Comparison of ENCODE assay signal across 18 mouse cellular contexts in genomic region chr7:125597083-125597482, GRCm38 (mm10). TPM values are rescaled to one million over a fixed set of nuclear protein-coding genes. Genes with fewer than 3 reads are reported as not detected.
DNase-seq lines count a peak whose midpoint lies in the region; ATAC-seq and TF ChIP-seq lines count a peak whose summit lies in the region.
"Had no signal": no experiment of that assay in that cellular context is flagged by ENCODE, and none has a peak within 500 bp of the region (broad histone marks: within the 10 kb centered on the region; RNA-seq: fewer than 3 reads in every experiment).

No protein-coding gene starts in this region.

- 8% methylated on average over 9 of the region's 9 CpGs for WGBS in bone marrow, adult 2 months
- 12% methylated on average over 9 of the region's 9 CpGs for WGBS in macrophage (ENCODE audit: missing documents)
- WGBS in forebrain, postnatal 0 days: 91% methylated on average over 9 of the region's 9 CpGs

- no peaks in the 10 kb centered on the region for H3K36me3 ChIP-seq in macrophage (ENCODE audit: inconsistent target)
- H3K36me3 ChIP-seq in forebrain, postnatal 0 days (ENCODE audit: insufficient read depth): no peaks in the 10 kb centered on the region
- H3K36me3 ChIP-seq: embryonic facial prominence, embryonic 15.5 days; hindbrain, embryonic 15.5 days; liver, embryonic 12.5 days; lung, embryonic 15.5 days; midbrain, embryonic 12.5 days; stomach, embryonic 15.5 days had no signal

- peak overlapping the region; percentile 25; the same call in 1 of the 2 replicates for H3K27ac ChIP-seq in bone marrow, adult 2 months (ENCODE audit: control insufficient read depth, insufficient read depth, low read depth, low read length, poor library complexity)
- H3K27ac ChIP-seq in macrophage: peak overlapping the region; percentile 77
- H3K27ac ChIP-seq in forebrain, postnatal 0 days (ENCODE audit: low read depth, low read length): no peak overlapping the region
- H3K27ac ChIP-seq: embryonic facial prominence, embryonic 15.5 days; forebrain, embryonic 13.5 days; hindbrain, embryonic 15.5 days; liver, embryonic 12.5 days; lung, embryonic 15.5 days; midbrain, embryonic 12.5 days; stomach, embryonic 15.5 days had no signal

- H3K4me3 ChIP-seq in bone marrow, adult 2 months (replicated peaks; ENCODE audit: control insufficient read depth, low read depth, low read length): no peak overlapping the region
- H3K4me3 ChIP-seq in macrophage (ENCODE audit: inconsistent target): no peak overlapping the region
- no peak overlapping the region for H3K4me3 ChIP-seq in forebrain, postnatal 0 days (ENCODE audit: low read depth, low read length)
- H3K4me3 ChIP-seq: embryonic facial prominence, embryonic 15.5 days; forebrain, embryonic 13.5 days; hindbrain, embryonic 15.5 days; liver, embryonic 12.5 days; lung, embryonic 15.5 days; midbrain, embryonic 12.5 days; stomach, embryonic 15.5 days had no signal

- no peaks in the 10 kb centered on the region for H3K27me3 ChIP-seq in forebrain, postnatal 0 days (ENCODE audit: insufficient read depth, low read length)
- H3K27me3 ChIP-seq: embryonic facial prominence, embryonic 15.5 days; forebrain, embryonic 13.5 days; hindbrain, embryonic 15.5 days; lung, embryonic 15.5 days; midbrain, embryonic 12.5 days; Patski; stomach, embryonic 15.5 days had no signal

- no peak for ATAC-seq in forebrain, postnatal 0 days
- ATAC-seq in megakaryocyte-erythroid progenitor cell, adult 5-6 weeks (replicated peaks; ENCODE audit: low FRiP score, low TSS enrichment, poor library complexity, severe bottlenecking): no peak
- ATAC-seq: forebrain, embryonic 13.5 days; liver, embryonic 12.5 days; Patski had no signal

- H3K4me2 ChIP-seq in forebrain, postnatal 0 days (ENCODE audit: low read depth): no peak overlapping the region
- H3K4me2 ChIP-seq: embryonic facial prominence, embryonic 15.5 days; forebrain, embryonic 13.5 days; hindbrain, embryonic 15.5 days; liver, embryonic 12.5 days; lung, embryonic 15.5 days; midbrain, embryonic 12.5 days; stomach, embryonic 15.5 days had no signal

- H3K4me1 ChIP-seq in bone marrow, adult 2 months (ENCODE audit: control insufficient read depth, insufficient read depth, low read length): peaks cover 25% of the 10 kb centered on the region
- no peaks in the 10 kb centered on the region for H3K4me1 ChIP-seq in forebrain, postnatal 0 days (ENCODE audit: insufficient read depth)
- H3K4me1 ChIP-seq: embryonic facial prominence, embryonic 15.5 days; forebrain, embryonic 13.5 days; hindbrain, embryonic 15.5 days; lung, embryonic 15.5 days; midbrain, embryonic 12.5 days; stomach, embryonic 15.5 days had no signal

- no peak for TF ChIP-seq CTCF in bone marrow, adult 2 months (IDR thresholded peaks at IDR 0.05; ENCODE audit: control insufficient read depth, insufficient read depth, low read length)
- no peak for TF ChIP-seq CTCF in forebrain, postnatal 0 days (IDR thresholded peaks at IDR 0.05; ENCODE audit: low read depth)

- no peaks in the 10 kb centered on the region for H3K9me3 ChIP-seq in forebrain, postnatal 0 days (ENCODE audit: low read length)
- H3K9me3 ChIP-seq: embryonic facial prominence, embryonic 15.5 days; forebrain, embryonic 13.5 days; hindbrain, embryonic 15.5 days; liver, embryonic 12.5 days; lung, embryonic 15.5 days; midbrain, embryonic 12.5 days; stomach, embryonic 15.5 days had no signal

- no peak overlapping the region for H3K9ac ChIP-seq in forebrain, postnatal 0 days
- H3K9ac ChIP-seq: embryonic facial prominence, embryonic 15.5 days; forebrain, embryonic 13.5 days; hindbrain, embryonic 15.5 days; liver, embryonic 12.5 days; lung, embryonic 15.5 days; midbrain, embryonic 12.5 days; stomach, embryonic 15.5 days had no signal

- peak; percentile 60 for DNase-seq in thymus, postnatal 0 days (ENCODE audit: low spot score)
- DNase-seq in thymus, adult 18-20 months: no peak
- DNase-seq in forebrain, postnatal 0 days: no peak
- DNase-seq in ovary, adult 18-20 months (ENCODE audit: low spot score): no peak
- DNase-seq: cerebellum, adult 2 months; heart, postnatal 10 days; kidney, adult 9 months had no signal

- no peaks in the 10 kb centered on the region for H3K79me2 ChIP-seq in macrophage (ENCODE audit: inconsistent target)

- no peak for TF ChIP-seq POLR2A in bone marrow, adult 2 months (IDR thresholded peaks at IDR 0.05; ENCODE audit: borderline replicate concordance, control insufficient read depth, low read depth, low read length)

RNA-seq across cellular contexts. Expression of gene Il21r, which starts 6.1 kb away (rescaled TPM):
- 28.2 and 36.8 TPM in 2 replicates for polyA plus RNA-seq in thymus, postnatal 0 days (2015; fragmentation: Nextera tagmentation; extraction: Ambion mirVana)
- polyA plus RNA-seq in bone marrow, adult 2 months (2011; ENCODE audit: insufficient read depth, insufficient read length, low replicate concordance, missing spikeins): 21.8 and 39.9 TPM in 2 replicates
- 100 to 1,000 TPM in 1 of 26 experiments, 10 to 100 TPM in 18, 1 to 10 TPM in 7; 2.1 to 103 (median 34.8) TPM for total RNA-seq in macrophage (2018; cell fraction: chromatin; rRNA removed)
- total RNA-seq in macrophage (2018; cell fraction: cytosol; rRNA removed): 10 to 100 TPM; 11.9 to 91.3 (median 35.2) TPM
- 100 to 1,000 TPM in 7 of 26 experiments, 10 to 100 TPM in 19; 11.6 to 141 (median 56.9) TPM for total RNA-seq in macrophage (2018; cell fraction: nucleus; rRNA removed)
- polyA plus RNA-seq in macrophage (2018): 34.1 to 93.4 TPM (median 46.8 TPM) in 3 replicates
- total RNA-seq in forebrain, postnatal 0 days (2014; rRNA removed): 0.95 and 1.2 TPM in 2 replicates
- 0.21 and 0.23 TPM in 2 replicates for polyA plus RNA-seq in forebrain, postnatal 0 days (2015; fragmentation: Nextera tagmentation; extraction: Ambion mirVana)
- 0.74 and 1.8 TPM in 2 replicates for total RNA-seq in megakaryocyte-erythroid progenitor cell, adult 5-6 weeks (2014; fragmentation: Nextera tagmentation)
- total RNA-seq in megakaryocyte-erythroid progenitor cell, adult 5-6 weeks (2017): 0.04 and 2.1 TPM in 2 replicates
- polyA plus RNA-seq: Patski had no signal

RNA-seq across cellular contexts. Expression of gene Il4ra, which starts 45.2 kb away (rescaled TPM):
- polyA plus RNA-seq in thymus, postnatal 0 days (2015; fragmentation: Nextera tagmentation; extraction: Ambion mirVana): 45.8 and 47.1 TPM in 2 replicates
- polyA plus RNA-seq in bone marrow, adult 2 months (2011; ENCODE audit: insufficient read depth, insufficient read length, low replicate concordance, missing spikeins): 10.9 and 23.0 TPM in 2 replicates
- 1,000 to 10,000 TPM in 1 of 26 experiments, 100 to 1,000 TPM in 25; 132 to 1,109 (median 198) TPM for total RNA-seq in macrophage (2018; cell fraction: chromatin; rRNA removed)
- total RNA-seq in macrophage (2018; cell fraction: cytosol; rRNA removed): 100 to 1,000 TPM in 14 of 26 experiments, 10 to 100 TPM in 12; 66.1 to 266 (median 101) TPM
- 1,000 to 10,000 TPM in 1 of 26 experiments, 100 to 1,000 TPM in 25; 132 to 1,059 (median 192) TPM for total RNA-seq in macrophage (2018; cell fraction: nucleus; rRNA removed)
- 95.1 to 123 TPM (median 99.7 TPM) in 3 replicates for polyA plus RNA-seq in macrophage (2018)
- total RNA-seq in forebrain, postnatal 0 days (2014; rRNA removed): 6.0 and 6.9 TPM in 2 replicates
- polyA plus RNA-seq in forebrain, postnatal 0 days (2015; fragmentation: Nextera tagmentation; extraction: Ambion mirVana): 3.3 and 4.1 TPM in 2 replicates
- total RNA-seq in megakaryocyte-erythroid progenitor cell, adult 5-6 weeks (2014; fragmentation: Nextera tagmentation): 1.8 and 2.0 TPM in 2 replicates
- 2.2 and 3.2 TPM in 2 replicates for total RNA-seq in megakaryocyte-erythroid progenitor cell, adult 5-6 weeks (2017)

Comparison
In these comparisons a context has a peak if more than half of its experiments do, and no peak if none do; other contexts are left out.
1. RNA of gene Il21r, which starts 6.1 kb away (polyA plus RNA-seq): 21.8 to 39.9 TPM in bone marrow, adult 2 months, 28.2 to 36.8 TPM in thymus, postnatal 0 days and 34.1 to 93.4 TPM in macrophage; 0.21 to 0.23 TPM in forebrain, postnatal 0 days; every median in the first group is over 10 times any median in the second.